Mouse (Mus musculus) hindbrain, embryonic 14.5 days (tissue): Measurements from ENCODE around the gene Gtpbp4. TPM values are rescaled to one million over a fixed set of nuclear protein-coding genes. Genes with fewer than 3 reads are reported as not detected.
"Not testable (repeated sequence)": the region's sequence is repeated elsewhere in the genome, so short reads cannot be mapped to it uniquely, and the experiment has no call there.

ENCODE experiments used
- ATAC-seq: fragments of 200-750 bp; cut with Nextera tagmentation; 2 replicates; pipeline ENCODE4 v1.8.0; 2017; ENCODE audit warnings: moderate number of reproducible peaks, mild to moderate bottlenecking, moderate TSS enrichment, moderate library complexity; ENCODE audit not compliant: low FRiP score
- DNase-seq: peaks from one replicate; pipeline ENCODE4 v3.0.0-alpha.2; 2015; ENCODE audit warnings: low spot score
- H3K27ac ChIP-seq: fragments of 300-500 bp; sonication (generic); 2 replicates; pipeline ENCODE4 v1.5.1; 2014; ENCODE audit warnings: mild to moderate bottlenecking, moderate library complexity
- H3K27me3 ChIP-seq: fragments of 300-500 bp; sonication (generic); 2 replicates; pipeline ENCODE4 v1.6.1; 2014; ENCODE audit warnings: mild to moderate bottlenecking, low read length, mixed read lengths; ENCODE audit not compliant: control insufficient read depth, insufficient read depth
- H3K36me3 ChIP-seq: fragments of 300-500 bp; sonication (generic); replicated peaks from 2 replicates; pipeline ENCODE4 v1.6.1; 2014; ENCODE audit not compliant: control insufficient read depth, insufficient read depth
- H3K4me1 ChIP-seq: fragments of 300-500 bp; sonication (generic); replicated peaks from 2 replicates; pipeline ENCODE4 v1.6.1; 2014; ENCODE audit warnings: antibody characterized with exemption, low read length, mixed read lengths; ENCODE audit not compliant: control insufficient read depth, insufficient read depth
- H3K4me2 ChIP-seq: fragments of 300-500 bp; sonication (generic); replicated peaks from 2 replicates; pipeline ENCODE4 v1.6.1; 2014; ENCODE audit warnings: mild to moderate bottlenecking, moderate library complexity
- H3K4me3 ChIP-seq: fragments of 300-500 bp; sonication (generic); replicated peaks from 2 replicates; pipeline ENCODE4 v1.5.1; 2014; ENCODE audit warnings: mild to moderate bottlenecking, low read length
- H3K9ac ChIP-seq: fragments of 300-500 bp; sonication (generic); 2 replicates; pipeline ENCODE4 v1.6.1; 2014
- H3K9me3 ChIP-seq: fragments of 300-500 bp; sonication (generic); 2 replicates; pipeline ENCODE4 v1.6.1; 2016; ENCODE audit warnings: low read length; ENCODE audit not compliant: control insufficient read depth
- WGBS: fragments of 180-500 bp; shearing (Covaris S2); extraction: QIAGEN DNeasy Blood & Tissue Kit; methylation state at CpG from one replicate; pipeline ENCODE4 v1.1.7; 2014; 5-methylcytosine and 5-hydroxymethylcytosine counted together
- polyA plus RNA-seq: library from polyadenylated mRNA; unstranded; fragments of >200 nt; fragmentation: Nextera tagmentation; extraction: Ambion mirVana; gene quantifications from 2 replicates; pipeline ENCODE4 v1.2.1, GENCODE M21; 2014

Gtpbp4 gene
- polyA plus RNA-seq, 1 experiment from 2014 or later = 65.9 TPM

DNA sequence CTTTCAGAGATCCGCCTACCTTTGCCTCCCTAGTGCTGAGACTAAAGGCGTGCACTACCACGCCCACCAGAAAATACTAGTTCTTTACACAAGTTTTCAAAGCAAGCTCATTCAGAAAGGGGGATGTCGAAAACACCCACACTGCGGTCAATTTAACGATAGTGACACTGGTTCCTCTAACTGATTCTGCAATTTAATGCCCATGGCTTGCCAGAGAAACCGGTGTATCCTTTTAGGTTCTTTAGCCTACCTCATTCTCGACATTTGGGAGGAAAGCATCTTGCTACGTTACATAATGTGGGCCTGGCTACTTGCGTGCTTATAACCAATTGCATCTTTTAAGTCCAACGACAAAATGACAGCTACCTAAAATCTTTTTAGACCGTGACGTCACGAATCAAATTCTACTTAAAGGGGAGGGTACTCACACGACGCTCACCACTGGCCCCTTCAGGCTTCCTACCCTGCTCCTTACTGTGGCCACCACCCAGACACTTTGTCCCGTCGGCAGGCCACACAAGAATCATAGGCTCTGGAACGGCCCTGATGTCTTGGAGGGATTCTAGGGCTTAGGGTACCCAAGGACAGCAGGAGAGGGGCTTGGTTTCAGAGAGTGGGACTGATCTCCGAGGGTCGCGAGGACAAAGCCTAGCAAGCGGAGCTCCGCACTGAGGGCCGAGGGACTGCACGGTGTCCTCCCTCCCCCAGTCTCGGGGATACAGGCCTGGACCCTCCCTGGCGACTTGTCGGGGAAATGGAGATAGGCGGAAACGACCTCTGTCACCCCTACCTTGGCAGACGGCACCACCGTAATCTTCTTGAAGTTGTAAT lies 509 bp downstream of the Gtpbp4 start:
- Histone ChIP-seq H3K4me2 (peak overlapping the region; percentile 88), H3K27ac (peak overlapping the region; percentile 69), H3K27me3 (no peaks in the 10 kb centered on the region), H3K4me3 (peak overlapping the region; percentile 96), H3K9me3 (no peaks in the 10 kb centered on the region), H3K36me3 (peaks cover 18% of the 10 kb centered on the region), H3K9ac (peak overlapping the region; percentile 79), H3K4me1 (peaks cover 11% of the 10 kb centered on the region; the same call in 1 of the 2 replicates)
- 4% methylated on average over 33 of the region's 33 CpGs for WGBS
- ATAC-seq (peak; percentile 85), DNase-seq (peak; percentile 52)

DNA sequence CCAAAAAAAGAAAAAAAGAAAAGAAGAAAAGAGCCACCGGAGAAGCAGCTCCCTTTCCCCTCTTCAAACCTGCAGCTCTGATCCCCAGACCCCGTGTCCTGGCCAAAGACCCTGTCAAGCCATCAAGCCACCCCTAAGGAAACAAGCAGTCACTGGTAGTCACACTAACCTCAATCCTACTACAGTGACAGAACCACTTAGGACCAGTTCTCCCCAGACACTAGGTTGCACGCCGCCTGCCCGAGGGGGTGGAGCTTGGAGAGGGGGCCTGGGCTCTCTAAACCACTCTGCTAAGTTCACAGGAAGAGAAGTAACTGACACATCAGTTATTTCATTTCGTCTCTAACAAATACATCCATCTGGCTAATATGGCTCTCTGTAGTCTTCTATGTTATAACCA lies 3.7 kb downstream of the Gtpbp4 start:
- 88% methylated on average over 6 of the region's 6 CpGs for WGBS
- Histone ChIP-seq H3K27me3 (no peaks in the 10 kb centered on the region), H3K4me3 (no peak overlapping the region), H3K4me1 (peaks cover 11% of the 10 kb centered on the region; the same call in 1 of the 2 replicates), H3K4me2 (no peak overlapping the region), H3K27ac (no peak overlapping the region), H3K9ac (no peak overlapping the region), H3K36me3 (peaks cover 42% of the 10 kb centered on the region), H3K9me3 (no peaks in the 10 kb centered on the region)
- DNase-seq = no peak
- ATAC-seq = no peak

DNA sequence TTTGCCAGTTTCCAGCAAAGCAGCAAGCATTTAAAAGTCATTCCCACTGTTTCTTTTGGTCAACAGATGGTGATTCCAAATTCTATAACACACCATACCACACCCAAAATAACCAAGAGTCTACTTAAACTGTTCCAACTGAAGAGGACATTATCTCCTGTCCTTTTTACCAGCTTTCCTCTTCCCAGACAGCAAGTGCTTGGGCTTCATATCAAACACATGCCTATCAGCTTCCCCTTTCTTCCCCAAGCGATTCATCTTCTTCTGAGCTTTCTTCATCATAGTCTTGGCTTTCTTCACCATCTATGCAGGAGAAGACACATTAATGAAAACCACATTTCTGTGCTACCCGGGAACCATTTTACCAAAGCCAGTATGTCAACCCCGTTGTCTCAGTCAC lies 22.9 kb downstream of the Gtpbp4 start:
- H3K4me3 ChIP-seq = no peak overlapping the region
- no peak overlapping the region for H3K27ac ChIP-seq
- peaks cover 94% of the 10 kb centered on the region for H3K36me3 ChIP-seq
- no peak overlapping the region for H3K9ac ChIP-seq
- no peak overlapping the region for H3K4me2 ChIP-seq
- WGBS = 99% methylated on average over 3 of the region's 3 CpGs
- H3K27me3 ChIP-seq = no peaks in the 10 kb centered on the region
- no peaks in the 10 kb centered on the region for H3K9me3 ChIP-seq
- DNase-seq (peak; percentile 14), ATAC-seq (no peak)
- no peaks in the 10 kb centered on the region for H3K4me1 ChIP-seq

DNA sequence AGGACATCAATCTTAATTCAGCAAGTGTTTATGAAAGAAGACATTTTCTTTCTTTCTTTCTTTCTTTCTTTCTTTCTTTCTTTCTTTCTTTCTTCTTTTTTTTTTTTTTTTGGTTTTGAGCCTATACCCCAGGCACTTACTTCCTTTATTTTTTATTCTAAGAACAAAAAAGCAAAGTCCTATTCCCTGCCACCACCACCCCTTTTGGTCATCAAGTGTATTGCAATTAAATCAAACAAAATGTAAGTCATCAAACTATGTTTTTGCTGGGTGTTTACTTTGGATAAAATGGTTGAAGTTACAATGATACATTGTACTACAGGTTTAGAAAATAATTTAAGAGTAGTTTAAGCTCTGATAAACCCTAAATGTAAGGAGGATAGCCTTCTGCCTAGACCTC lies 23.5 kb downstream of the Gtpbp4 start:
- peak; percentile 13 for DNase-seq
- ATAC-seq = no peak
- H3K4me2 ChIP-seq = no peak overlapping the region
- no peak overlapping the region for H3K4me3 ChIP-seq
- no peaks in the 10 kb centered on the region for H3K4me1 ChIP-seq
- no peak overlapping the region for H3K9ac ChIP-seq
- no peaks in the 10 kb centered on the region for H3K27me3 ChIP-seq
- H3K27ac ChIP-seq = no peak overlapping the region
- H3K36me3 ChIP-seq = peaks cover 91% of the 10 kb centered on the region
- H3K9me3 ChIP-seq = no peaks in the 10 kb centered on the region

DNA sequence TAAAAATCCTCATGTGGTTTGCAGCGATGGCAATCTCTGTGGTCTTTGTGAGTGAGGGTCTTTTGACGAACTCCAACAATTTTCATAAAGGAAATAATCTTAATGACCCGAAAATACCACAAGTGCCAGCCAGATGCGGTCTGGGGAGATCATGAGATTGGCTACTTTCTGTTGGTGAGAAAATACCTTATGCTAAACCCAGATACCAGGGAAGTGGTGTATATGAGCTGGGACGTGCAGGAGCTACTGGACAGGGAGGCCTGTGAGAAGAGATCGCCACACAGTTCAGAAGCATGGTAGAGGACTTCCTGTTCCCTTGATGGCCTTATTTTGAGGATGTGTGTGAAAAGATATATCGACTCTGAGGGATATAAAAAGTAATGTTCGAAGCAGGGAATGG lies 28.1 kb downstream of the Gtpbp4 start:
- H3K27me3 ChIP-seq = no peaks in the 10 kb centered on the region
- H3K4me3 ChIP-seq = no peak overlapping the region
- H3K27ac ChIP-seq = no peak overlapping the region
- H3K4me1 ChIP-seq = no peaks in the 10 kb centered on the region
- no peaks in the 10 kb centered on the region for H3K9me3 ChIP-seq
- 97% methylated on average over 8 of the region's 8 CpGs for WGBS
- H3K36me3 ChIP-seq = peaks cover 45% of the 10 kb centered on the region
- ATAC-seq (no peak), DNase-seq (peak; percentile 8)
- H3K9ac ChIP-seq = no peak overlapping the region
- H3K4me2 ChIP-seq = no peak overlapping the region

DNA sequence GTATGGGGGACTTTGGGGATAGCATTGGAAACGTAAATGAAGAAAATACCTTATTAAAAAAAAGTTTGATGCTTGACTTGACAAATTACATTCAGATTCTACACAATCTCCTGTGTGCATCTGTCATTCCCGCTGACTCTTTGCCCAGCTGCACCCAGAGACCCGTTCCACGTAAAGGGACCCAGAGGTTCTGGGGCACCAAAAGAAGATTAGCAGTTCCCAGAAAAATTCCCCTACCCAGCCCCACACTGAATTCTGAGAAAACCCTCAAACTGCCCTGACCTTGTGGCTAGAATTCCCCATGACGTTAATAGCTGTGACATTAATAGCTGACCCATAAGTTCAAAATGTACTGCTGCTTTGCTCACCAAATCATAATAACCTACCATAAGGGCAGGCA lies 30.7 kb downstream of the Gtpbp4 start:
- H3K27me3 ChIP-seq = no peaks in the 10 kb centered on the region
- no peaks in the 10 kb centered on the region for H3K9me3 ChIP-seq
- H3K9ac ChIP-seq = no peak overlapping the region
- ATAC-seq = no peak
- no peak for DNase-seq
- H3K4me2 ChIP-seq = no peak overlapping the region
- WGBS = 93% methylated on average over 5 of the region's 5 CpGs
- no peaks in the 10 kb centered on the region for H3K4me1 ChIP-seq
- peaks cover 22% of the 10 kb centered on the region for H3K36me3 ChIP-seq
- H3K27ac ChIP-seq = no peak overlapping the region
- no peak overlapping the region for H3K4me3 ChIP-seq

DNA sequence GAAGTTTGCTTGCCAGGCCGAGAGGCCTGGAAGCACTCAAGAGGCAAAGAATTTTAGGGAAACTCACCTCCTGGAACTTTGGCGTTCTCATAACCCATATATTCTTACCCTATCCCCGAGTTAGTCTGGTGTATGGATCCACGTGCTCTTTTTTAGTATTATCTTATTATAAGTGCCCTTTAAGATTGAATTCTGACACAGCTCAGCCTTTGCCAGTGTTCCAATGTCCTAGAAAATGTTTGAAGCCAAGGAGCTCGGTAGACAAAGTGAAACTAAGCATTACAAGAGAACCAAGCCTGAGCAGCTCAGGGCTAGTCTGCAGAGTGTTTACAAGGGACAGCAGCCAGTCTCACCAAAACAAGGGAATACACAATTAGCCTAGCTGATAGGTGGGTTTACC lies 33.6 kb downstream of the Gtpbp4 start:
- H3K4me3 ChIP-seq, H3K4me1 ChIP-seq, H3K27ac ChIP-seq, H3K9me3 ChIP-seq, H3K9ac ChIP-seq, H3K4me2 ChIP-seq, H3K36me3 ChIP-seq, ATAC-seq, DNase-seq, H3K27me3 ChIP-seq: not testable (repeated sequence)
- WGBS = 35% methylated on average over 5 of the region's 5 CpGs

DNA sequence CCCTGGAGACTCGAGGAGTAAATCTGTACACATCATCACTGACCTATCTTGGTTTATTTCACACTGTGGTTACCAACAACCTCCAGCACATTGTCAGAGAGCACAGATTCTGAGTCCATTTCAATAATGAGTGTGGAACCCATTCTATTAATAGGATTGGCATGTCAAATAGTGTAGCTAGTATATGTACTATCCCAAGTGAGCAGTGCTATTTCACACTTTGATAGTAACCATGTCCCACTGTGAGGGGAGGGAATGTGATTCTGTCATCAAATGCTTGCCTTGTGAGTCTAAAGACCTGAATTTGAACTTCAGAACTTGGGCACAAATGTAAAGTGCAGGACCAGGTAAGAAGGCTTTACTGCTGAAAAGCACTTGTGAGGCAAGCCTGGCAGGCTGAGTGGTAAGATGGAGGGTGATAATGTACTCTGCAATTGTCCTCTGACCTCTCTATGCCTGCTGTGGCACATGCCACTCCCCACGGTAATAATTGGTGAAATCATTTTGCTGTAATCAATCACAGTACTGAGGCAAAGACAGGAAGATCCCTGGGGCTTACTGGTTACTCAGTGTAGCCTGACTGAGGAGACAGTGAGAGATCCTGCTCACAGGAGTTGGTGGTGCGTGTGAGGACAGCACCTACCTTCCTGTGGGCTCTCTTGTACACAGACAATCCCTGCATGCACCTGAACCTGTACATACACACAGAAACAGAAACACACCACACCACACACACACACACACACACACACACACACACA lies 34.6 kb downstream of the Gtpbp4 start:
- not testable (repeated sequence) for DNase-seq, ATAC-seq, H3K27ac ChIP-seq, H3K4me3 ChIP-seq, H3K9ac ChIP-seq, H3K36me3 ChIP-seq, H3K9me3 ChIP-seq, H3K4me1 ChIP-seq, H3K27me3 ChIP-seq, H3K4me2 ChIP-seq
- 66% methylated on average over 3 of the region's 3 CpGs for WGBS

DNA sequence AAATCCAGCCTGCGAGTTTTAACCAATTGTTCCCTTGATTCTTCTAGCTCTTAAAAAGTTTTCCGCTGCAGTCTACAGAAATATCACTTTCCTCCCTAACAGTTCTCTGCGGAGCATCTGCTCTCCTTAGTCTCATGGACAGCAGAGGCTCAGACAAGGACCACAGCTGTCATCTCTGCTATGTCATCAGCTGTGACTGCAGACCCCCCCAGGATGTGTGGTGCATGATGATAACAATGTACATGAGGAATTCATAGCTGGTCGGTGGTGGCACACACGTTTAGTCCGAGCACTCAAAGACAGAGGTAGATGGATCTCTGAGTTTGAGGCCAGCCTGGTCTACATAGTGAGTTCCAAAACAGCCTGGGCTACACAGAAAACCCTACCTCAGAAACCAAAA lies 36.3 kb downstream of the Gtpbp4 start:
- H3K9ac ChIP-seq, H3K4me2 ChIP-seq, H3K4me1 ChIP-seq, H3K4me3 ChIP-seq, H3K27me3 ChIP-seq, H3K27ac ChIP-seq, DNase-seq, H3K36me3 ChIP-seq, ATAC-seq, H3K9me3 ChIP-seq: not testable (repeated sequence)
- WGBS = 94% methylated on average over 5 of the region's 6 CpGs
